Comparison of ENCODE assay signal across 13 mouse cellular contexts in the genomic region with DNA sequence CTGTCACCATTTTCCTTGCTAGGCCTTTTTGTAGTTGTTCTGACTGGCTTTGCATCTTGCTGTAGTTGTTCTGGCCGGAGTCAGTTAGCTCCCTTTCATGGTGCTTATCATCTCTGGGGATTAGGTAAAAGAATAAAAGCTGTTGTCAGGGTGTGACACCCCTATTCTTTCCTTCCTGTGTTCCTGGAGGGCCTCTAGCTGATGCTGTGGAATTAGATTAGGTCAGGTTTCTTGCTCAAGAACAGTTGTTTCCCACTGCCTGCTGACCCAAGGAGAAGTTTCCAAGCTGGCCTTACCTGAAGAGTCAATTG. TPM values are rescaled to one million over a fixed set of nuclear protein-coding genes. Genes with fewer than 3 reads are reported as not detected.
DNase-seq lines count a peak whose midpoint lies in the region; ATAC-seq and TF ChIP-seq lines count a peak whose summit lies in the region.
"Had no signal": no experiment of that assay in that cellular context is flagged by ENCODE, and none has a peak within 500 bp of the region (broad histone marks: within the 10 kb centered on the region; RNA-seq: fewer than 3 reads in every experiment).

No protein-coding gene starts in this region.

- peaks cover 87% of the 10 kb centered on the region for H3K4me1 ChIP-seq in heart, embryonic 13.5 days
- H3K4me1 ChIP-seq in G1E (ENCODE audit: insufficient read depth, low read depth, low read length), result peaks cover 91% of the 10 kb centered on the region
- H3K4me1 ChIP-seq in embryonic facial prominence, embryonic 14.5 days (ENCODE audit: control insufficient read depth, insufficient read depth, low read length), result peaks cover 10% of the 10 kb centered on the region
- H3K4me1 ChIP-seq in liver, postnatal 0 days (ENCODE audit: insufficient read depth), result peaks cover 77% of the 10 kb centered on the region

- no peaks in the 10 kb centered on the region for H3K36me3 ChIP-seq in heart, embryonic 13.5 days
- peaks cover 30% of the 10 kb centered on the region for H3K36me3 ChIP-seq in G1E (replicated peaks)
- no peaks in the 10 kb centered on the region for H3K36me3 ChIP-seq in embryonic facial prominence, embryonic 14.5 days (ENCODE audit: control insufficient read depth, insufficient read depth, low read length)
- no peaks in the 10 kb centered on the region for H3K36me3 ChIP-seq in liver, postnatal 0 days (replicated peaks; ENCODE audit: insufficient read depth, low read length)

- TF ChIP-seq EP300 in liver, postnatal 0 days (IDR thresholded peaks at IDR 0.05; ENCODE audit: low read depth), result no peak

- no peak for TF ChIP-seq CTCF in G1E (IDR thresholded peaks at IDR 0.05; ENCODE audit: low read depth, low read length)
- TF ChIP-seq CTCF in liver, postnatal 0 days (IDR thresholded peaks at IDR 0.05; ENCODE audit: low read depth), result no peak

- H3K4me2 ChIP-seq in heart, embryonic 13.5 days, result peak overlapping the region; percentile 12
- H3K4me2 ChIP-seq in embryonic facial prominence, embryonic 14.5 days (ENCODE audit: low read depth, low read length), result no peak overlapping the region
- H3K4me2 ChIP-seq in liver, postnatal 0 days (ENCODE audit: low read depth, low read length), result peak overlapping the region; percentile 36

- H3K9me3 ChIP-seq in heart, embryonic 13.5 days, result no peaks in the 10 kb centered on the region
- H3K9me3 ChIP-seq in G1E (replicated peaks), result no peaks in the 10 kb centered on the region
- no peaks in the 10 kb centered on the region for H3K9me3 ChIP-seq in embryonic facial prominence, embryonic 14.5 days (ENCODE audit: control insufficient read depth, low read length)
- no peaks in the 10 kb centered on the region for H3K9me3 ChIP-seq in liver, postnatal 0 days (ENCODE audit: low read length)

- H3K27me3 ChIP-seq in heart, embryonic 13.5 days (replicated peaks), result no peaks in the 10 kb centered on the region
- no peaks in the 10 kb centered on the region for H3K27me3 ChIP-seq in G1E (ENCODE audit: insufficient read depth, low read length)
- no peaks in the 10 kb centered on the region for H3K27me3 ChIP-seq in embryonic facial prominence, embryonic 14.5 days (replicated peaks; ENCODE audit: control insufficient read depth, insufficient read depth, low read length)
- no peaks in the 10 kb centered on the region for H3K27me3 ChIP-seq in liver, postnatal 0 days (ENCODE audit: insufficient read depth, low read length)

- no peak overlapping the region for H3K9ac ChIP-seq in heart, embryonic 13.5 days
- H3K9ac ChIP-seq in embryonic facial prominence, embryonic 14.5 days (ENCODE audit: low read depth, low read length), result no peak overlapping the region
- H3K9ac ChIP-seq in liver, postnatal 0 days (replicated peaks), result no peak overlapping the region

- ATAC-seq in heart, embryonic 13.5 days (ENCODE audit: extremely low read depth, insufficient number of reproducible peaks, low FRiP score, low TSS enrichment), result no peak
- peak; percentile 18; the same call in 1 of the 2 replicates for ATAC-seq in G1E (ENCODE audit: extremely low read depth, insufficient number of reproducible peaks, low FRiP score, poor library complexity, severe bottlenecking)
- ATAC-seq in embryonic facial prominence, embryonic 14.5 days (ENCODE audit: low read depth), result no peak
- ATAC-seq in liver, postnatal 0 days, result no peak

- peak overlapping the region; percentile 43; the same call in 1 of the 2 replicates for H3K27ac ChIP-seq in heart, embryonic 13.5 days (replicated peaks)
- H3K27ac ChIP-seq in embryonic facial prominence, embryonic 14.5 days (replicated peaks; ENCODE audit: low read depth, low read length), result 0 out of 2 replicates have a peak overlapping the region, but pooled peaks have one; percentile 13
- H3K27ac ChIP-seq in liver, postnatal 0 days (ENCODE audit: low read depth), result peak overlapping the region; percentile 69

- DNase-seq in heart, postnatal 25 days (ENCODE audit: low spot score), result no peak
- no peak for DNase-seq in G1E (ENCODE audit: low spot score)
- no peak for DNase-seq in embryonic facial prominence, embryonic 14.5 days (ENCODE audit: low spot score)
- DNase-seq in liver, postnatal 0 days, result no peak
- no peak for DNase-seq in layer of hippocampus, postnatal 25 days (ENCODE audit: extremely low spot score in 1 of 2, low spot score in 1 of 2)
- DNase-seq in spleen, adult 18-20 months, result no peak
- DNase-seq: adrenal gland, adult 2 months; kidney, postnatal 10 days; left cerebral cortex, postnatal 4 days; right cerebral cortex, postnatal 14 days; thymus, adult 2 months had no signal

- no peak overlapping the region for H3K4me3 ChIP-seq in heart, embryonic 13.5 days
- peak overlapping the region; percentile 20; the same call in 1 of the 2 replicates for H3K4me3 ChIP-seq in G1E (ENCODE audit: low read depth, low read length)
- no peak overlapping the region for H3K4me3 ChIP-seq in embryonic facial prominence, embryonic 14.5 days (ENCODE audit: low read depth, low read length)
- H3K4me3 ChIP-seq in liver, postnatal 0 days (ENCODE audit: low read depth, low read length), result no peak overlapping the region

- 35% methylated on average over 1 of the region's 1 CpGs for WGBS in heart, embryonic 13.5 days
- WGBS in embryonic facial prominence, embryonic 14.5 days, result 70% methylated on average over 1 of the region's 1 CpGs
- 32% methylated on average over 1 of the region's 1 CpGs for WGBS in liver, postnatal 0 days (ENCODE audit: insufficient replicate concordance)

- intact Hi-C loops in heart, postnatal 25 days (cut with DNase I), result no loop called here

RNA-seq across cellular contexts. Expression of gene Susd6, which starts 22.2 kb away (rescaled TPM):
- polyA plus RNA-seq in heart, embryonic 13.5 days (2015; fragmentation: Nextera tagmentation; extraction: Ambion mirVana), result 13.6 and 14.3 TPM in 2 replicates
- 10 to 100 TPM; 62.5 to 69.1 TPM for total RNA-seq in heart, postnatal 25 days (2021)
- 123 and 135 TPM in 2 replicates for total RNA-seq in G1E (2014; fragmentation: Nextera tagmentation)
- 66.4 and 66.6 TPM in 2 replicates for total RNA-seq in G1E (2017)
- polyA plus RNA-seq in G1E (2012), result 24.0 and 29.6 TPM in 2 replicates
- 20.6 and 21.0 TPM in 2 replicates for polyA plus RNA-seq in embryonic facial prominence, embryonic 14.5 days (2014; fragmentation: Nextera tagmentation; extraction: Ambion mirVana)
- polyA plus RNA-seq in liver, postnatal 0 days (2015; fragmentation: Nextera tagmentation; extraction: Ambion mirVana), result 8.6 and 10.8 TPM in 2 replicates
- 10 to 100 TPM; 59.9 to 64.5 TPM for total RNA-seq in layer of hippocampus, postnatal 25 days (2021)

RNA-seq across cellular contexts. Expression of gene Ccdc177, which starts 52.0 kb away (rescaled TPM):
- polyA plus RNA-seq in heart, embryonic 13.5 days (2015; fragmentation: Nextera tagmentation; extraction: Ambion mirVana), result 0.03 TPM in 1 of 2 replicates, not detected in the other
- under 1 TPM; 0.06 to 0.08 TPM for total RNA-seq in heart, postnatal 25 days (2021)
- total RNA-seq in G1E (2014; fragmentation: Nextera tagmentation) (not detected in 2 replicates), G1E (2017) (0.06 and 0.11 TPM in 2 replicates)
- not detected in 2 replicates for polyA plus RNA-seq in G1E (2012)
- polyA plus RNA-seq in embryonic facial prominence, embryonic 14.5 days (2014; fragmentation: Nextera tagmentation; extraction: Ambion mirVana), result 0.14 and 0.24 TPM in 2 replicates
- polyA plus RNA-seq in liver, postnatal 0 days (2015; fragmentation: Nextera tagmentation; extraction: Ambion mirVana), result not detected in 2 replicates
- 10 to 100 TPM; 17.6 to 19.2 TPM for total RNA-seq in layer of hippocampus, postnatal 25 days (2021)
- total RNA-seq: monocyte, adult 5-6 weeks had no signal
- polyA plus RNA-seq: adrenal gland, adult 2 months; thymus, adult 2 months had no signal

Comparison
In these comparisons a context has a peak if more than half of its experiments do, and no peak if none do; other contexts are left out.
1. H3K27ac ChIP-seq: peak in every context shown above with its lines; median percentile 69 in liver, postnatal 0 days; 43 in heart, embryonic 13.5 days; 13 in embryonic facial prominence, embryonic 14.5 days.